Mouse (Mus musculus) kidney, postnatal 0 days (tissue): Measurements from ENCODE around the gene Olfr353. TPM values are rescaled to one million over a fixed set of nuclear protein-coding genes. Genes with fewer than 3 reads are reported as not detected.

Source experiments
- ATAC-seq: fragments of 200-750 bp; cut with Nextera tagmentation; replicated peaks from 2 replicates; pipeline ENCODE4 v1.8.0; 2017; ENCODE audit warnings: low read depth, moderate number of reproducible peaks, moderate TSS enrichment, moderate library complexity; ENCODE audit not compliant: low FRiP score
- DNase-seq: peaks from one replicate; pipeline ENCODE4 v3.0.0-alpha.2; 2016; ENCODE audit warnings: low spot score
- H3K27ac ChIP-seq: fragments of 300-500 bp; sonication (generic); 2 replicates; pipeline ENCODE4 v1.5.1; 2014; ENCODE audit warnings: mild to moderate bottlenecking
- H3K27me3 ChIP-seq: fragments of 300-500 bp; sonication (generic); 2 replicates; pipeline ENCODE4 v1.6.1; 2014; ENCODE audit warnings: low read length, mixed read lengths; ENCODE audit not compliant: insufficient read depth
- H3K36me3 ChIP-seq: fragments of 300-500 bp; sonication (generic); 2 replicates; pipeline ENCODE4 v1.6.1; 2014; ENCODE audit warnings: low read length, mixed read lengths; ENCODE audit not compliant: insufficient read depth
- H3K4me1 ChIP-seq: fragments of 300-500 bp; sonication (generic); replicated peaks from 2 replicates; pipeline ENCODE4 v1.6.1; 2014; ENCODE audit warnings: antibody characterized with exemption, low read length, mixed read lengths; ENCODE audit not compliant: insufficient read depth
- H3K4me2 ChIP-seq: fragments of 300-500 bp; sonication (generic); 2 replicates; pipeline ENCODE4 v1.6.1; 2014; ENCODE audit warnings: mild to moderate bottlenecking, low read length, moderate library complexity, mixed read lengths
- H3K4me3 ChIP-seq: fragments of 300-500 bp; sonication (generic); replicated peaks from 2 replicates; pipeline ENCODE4 v1.5.1; 2014; ENCODE audit warnings: low read depth, low read length
- H3K9ac ChIP-seq: fragments of 300-500 bp; sonication (generic); 2 replicates; pipeline ENCODE4 v1.6.1; 2014; ENCODE audit warnings: low read depth, low read length
- H3K9me3 ChIP-seq: fragments of 300-500 bp; sonication (generic); replicated peaks from 2 replicates; pipeline ENCODE4 v1.6.1; 2016; ENCODE audit warnings: low read length, inconsistent platforms, mixed read lengths
- CTCF ChIP-seq: IDR thresholded peaks from 2 replicates; pipeline ENCODE4 v1.5.1; 2016; ENCODE audit warnings: antibody characterized with exemption, low read depth, mild to moderate bottlenecking, moderate library complexity
- WGBS: fragments of 180-500 bp; shearing (Covaris S2); extraction: QIAGEN DNeasy Blood & Tissue Kit; methylation state at CpG from one replicate; pipeline ENCODE4 v1.1.7; 2014; 5-methylcytosine and 5-hydroxymethylcytosine counted together
- polyA plus RNA-seq: library from polyadenylated mRNA; unstranded; fragments of >200 nt; fragmentation: Nextera tagmentation; extraction: Ambion mirVana; gene quantifications from 2 replicates; pipeline ENCODE4 v1.2.1, GENCODE M21; 2015

Olfr353 gene
- polyA plus RNA-seq, 1 experiment from 2014 or later: not detected

GRCm38 (mm10) chr2:36846010-36846409 is 46.7 kb downstream of the Olfr353 start, which contains the start of gene Olfr350:
Gene Olfr350, plus strand, starts transcription at chr2:36846310.
- DNase-seq (no peak), ATAC-seq (no peak)
- no peak for TF ChIP-seq CTCF
- Histone ChIP-seq H3K36me3 (no peaks in the 10 kb centered on the region), H3K9me3 (no peaks in the 10 kb centered on the region), H3K27ac (no peak within 1 kb of the TSS), H3K27me3 (no peaks in the 10 kb centered on the region), H3K4me2 (no peak within 1 kb of the TSS), H3K4me1 (no peaks in the 10 kb centered on the region), H3K9ac (no peak within 1 kb of the TSS), H3K4me3 (no peak within 1 kb of the TSS)
- WGBS: 79% methylated on average over 1 of the region's 1 CpGs

Other genes with a start within 250 kb of the Olfr353 start
- gene Olfr346, start 207.1 kb downstream of the Olfr353 start, polyA plus RNA-seq: not detected in 2 replicates
- not detected in 2 replicates for gene Olfr347, start 161.0 kb downstream of the Olfr353 start, polyA plus RNA-seq
- not detected in 2 replicates for gene Olfr348, start 108.7 kb downstream of the Olfr353 start, polyA plus RNA-seq
- not detected in 2 replicates for gene Olfr50, start 102.4 kb downstream of the Olfr353 start, polyA plus RNA-seq
- gene Olfr3, start 75.9 kb downstream of the Olfr353 start, polyA plus RNA-seq: not detected in 2 replicates
- gene Olfr350, start 46.6 kb downstream of the Olfr353 start, polyA plus RNA-seq: not detected in 2 replicates
- gene Olfr351, start 30.3 kb downstream of the Olfr353 start, polyA plus RNA-seq: not detected in 2 replicates
- gene Olfr352, start 24.5 kb downstream of the Olfr353 start, polyA plus RNA-seq: not detected in 2 replicates
- gene Olfr354, start 12.7 kb upstream of the Olfr353 start, polyA plus RNA-seq: not detected in 2 replicates
- not detected in 2 replicates for gene Olfr355, start 36.0 kb upstream of the Olfr353 start, polyA plus RNA-seq
- gene Olfr356, start 44.2 kb upstream of the Olfr353 start, polyA plus RNA-seq: not detected in 2 replicates
- not detected in 2 replicates for gene Olfr357, start 100.9 kb upstream of the Olfr353 start, polyA plus RNA-seq
- gene Olfr358, start 116.4 kb upstream of the Olfr353 start, polyA plus RNA-seq: not detected in 2 replicates
- not detected in 2 replicates for gene Olfr360, start 172.8 kb upstream of the Olfr353 start, polyA plus RNA-seq
- gene Olfr361, start 196.4 kb upstream of the Olfr353 start, polyA plus RNA-seq: not detected in 2 replicates
- gene Olfr362, start 225.0 kb upstream of the Olfr353 start, polyA plus RNA-seq: not detected in 2 replicates
- gene Olfr364-ps1, start 246.4 kb upstream of the Olfr353 start, polyA plus RNA-seq: not detected in 2 replicates